Mouse (Mus musculus): ENCODE data around the gene Sh2b1.

Gene Sh2b1

DNA sequence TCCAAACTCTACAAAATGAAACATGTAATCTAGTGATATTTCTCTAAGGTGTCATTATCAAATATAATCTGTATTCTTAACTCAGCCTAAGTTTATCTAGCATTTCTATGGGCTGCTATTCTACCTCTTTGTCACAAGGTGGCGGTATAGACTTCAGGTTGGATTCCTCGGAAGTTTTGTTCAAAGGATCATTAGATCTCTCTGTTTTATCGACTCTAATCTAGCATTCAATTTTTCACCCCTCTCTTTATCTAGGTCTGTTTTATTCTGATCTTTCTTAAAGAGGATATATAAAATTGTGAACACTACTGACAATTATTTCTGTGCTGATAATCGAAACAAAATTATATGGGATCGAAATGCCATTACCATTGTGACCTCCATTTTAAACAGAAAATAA, 6.5 kb upstream of the Sh2b1 start:
- no peak for DNase-seq (ENCODE audit: extremely low read depth, low read depth, low spot score)

DNA sequence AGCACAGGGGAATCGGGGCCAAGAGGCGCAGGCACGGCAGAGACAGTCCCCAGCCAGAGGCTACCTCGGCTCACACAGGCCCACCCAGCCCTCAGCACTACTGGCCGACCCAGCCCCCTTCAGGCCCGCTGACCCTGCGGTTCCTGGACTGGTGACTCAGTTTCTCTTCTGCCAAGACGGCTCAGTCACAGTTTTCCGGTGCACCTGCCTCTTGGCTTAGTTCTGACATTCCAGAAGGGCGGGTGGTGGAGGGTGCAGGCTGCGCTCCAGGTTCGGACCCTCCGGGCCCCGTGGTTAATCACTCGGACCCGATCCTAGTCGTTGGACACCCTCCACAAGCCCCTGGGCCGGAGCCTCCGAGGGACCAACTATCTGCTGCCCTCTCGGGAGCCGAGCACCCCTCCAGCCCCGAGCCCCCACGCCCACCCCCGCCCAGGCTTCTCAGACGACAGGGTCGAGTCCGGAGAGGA, 703 bp downstream of the Sh2b1 start:
- DNase-seq (ENCODE audit: extremely low read depth, low read depth, low spot score) = no peak

DNA sequence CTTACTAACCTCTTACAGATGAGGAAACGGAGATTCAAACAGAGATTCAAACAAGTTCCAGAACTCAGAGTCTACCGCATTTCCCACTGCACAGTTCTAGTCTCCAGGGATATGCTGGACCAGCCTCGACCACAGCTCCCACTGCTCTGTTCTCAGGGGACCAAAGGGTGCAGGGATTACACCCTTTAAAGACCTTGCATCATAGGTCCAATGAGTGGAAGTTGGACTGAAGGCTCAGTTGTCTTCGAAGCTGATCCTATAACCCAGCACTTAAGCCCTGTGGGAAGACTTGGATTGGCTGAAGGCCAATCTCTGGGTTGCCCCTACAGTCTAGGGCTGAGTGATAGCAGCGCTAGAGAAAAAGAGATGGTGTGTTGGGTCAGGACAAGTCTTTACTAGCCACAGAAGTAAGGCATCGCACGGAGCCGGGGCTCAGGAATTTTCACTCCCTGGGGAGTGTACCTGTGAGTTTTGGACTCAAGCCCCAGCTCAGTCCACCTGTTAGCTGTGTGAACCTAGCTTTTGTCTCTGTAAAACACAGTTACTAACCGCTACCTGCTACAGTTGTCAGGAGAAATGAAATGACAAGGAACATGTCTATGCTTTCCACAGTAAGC, 1.6 kb downstream of the Sh2b1 start:
- DNase-seq (ENCODE audit: extremely low read depth, low read depth, low spot score) = no peak

DNA sequence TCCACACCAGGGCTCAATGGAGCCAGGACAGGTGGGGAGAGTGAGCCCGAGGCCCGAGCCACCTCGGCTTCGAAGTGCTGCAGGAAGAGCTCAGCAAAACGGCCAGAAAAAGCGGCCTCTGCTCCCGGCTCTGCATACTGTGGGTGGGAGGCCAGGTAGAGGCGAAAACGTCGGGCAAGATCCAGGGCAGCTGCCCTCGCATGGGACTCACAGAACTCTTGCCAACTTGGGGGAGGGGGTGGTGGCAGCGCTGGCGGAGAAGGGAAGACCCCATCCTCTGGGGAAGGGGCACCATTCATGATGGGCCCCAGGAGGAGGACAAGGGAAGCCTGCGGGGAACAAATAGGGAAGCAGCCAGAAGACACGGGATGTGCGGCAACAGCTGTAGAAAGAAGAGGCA, 2.5 kb downstream of the Sh2b1 start:
- DNase-seq (ENCODE audit: extremely low read depth, low read depth, low spot score) = no peak

DNA sequence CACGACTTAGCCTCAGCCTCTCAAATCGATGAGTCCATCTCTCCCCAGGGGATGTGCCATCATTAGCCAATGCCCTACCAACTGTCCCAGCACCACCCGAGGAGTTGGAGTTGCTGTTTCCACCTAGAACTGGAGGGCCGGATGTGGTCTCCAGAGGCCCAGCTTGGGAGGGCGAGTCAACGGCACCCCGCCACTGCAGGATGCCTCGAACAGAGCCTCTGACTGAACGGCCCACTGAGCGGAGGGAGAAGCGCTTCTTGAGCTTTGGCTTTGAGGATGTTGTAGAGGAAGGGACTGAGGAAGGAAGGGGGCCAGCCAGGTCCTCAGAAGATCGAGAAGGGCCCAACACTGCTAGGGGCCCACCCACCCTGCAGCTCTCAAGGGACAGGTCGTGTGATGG, 2.9 kb downstream of the Sh2b1 start:
- no peak for DNase-seq (ENCODE audit: extremely low read depth, low read depth, low spot score)

DNA sequence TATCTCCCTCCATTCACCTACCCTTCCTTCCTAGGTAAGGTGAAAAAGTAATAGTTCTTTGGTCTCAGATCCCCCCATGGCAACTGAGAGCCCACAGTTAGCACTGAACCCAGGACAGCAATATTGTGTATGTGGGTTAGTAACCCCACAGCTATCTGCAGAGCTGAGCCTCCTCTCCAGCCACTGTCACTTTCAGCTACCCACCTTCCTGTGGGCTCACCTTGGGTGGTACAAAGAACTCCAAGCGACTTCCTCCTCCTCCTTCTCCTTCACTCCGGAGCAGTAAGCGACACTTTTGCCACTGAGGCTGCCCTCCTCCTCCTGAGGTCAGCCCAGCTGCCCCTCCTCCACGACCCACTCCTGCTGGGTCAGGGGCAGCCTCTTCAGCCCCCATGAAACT, 3.4 kb downstream of the Sh2b1 start:
- DNase-seq (ENCODE audit: extremely low read depth, low read depth, low spot score) = no peak

DNA sequence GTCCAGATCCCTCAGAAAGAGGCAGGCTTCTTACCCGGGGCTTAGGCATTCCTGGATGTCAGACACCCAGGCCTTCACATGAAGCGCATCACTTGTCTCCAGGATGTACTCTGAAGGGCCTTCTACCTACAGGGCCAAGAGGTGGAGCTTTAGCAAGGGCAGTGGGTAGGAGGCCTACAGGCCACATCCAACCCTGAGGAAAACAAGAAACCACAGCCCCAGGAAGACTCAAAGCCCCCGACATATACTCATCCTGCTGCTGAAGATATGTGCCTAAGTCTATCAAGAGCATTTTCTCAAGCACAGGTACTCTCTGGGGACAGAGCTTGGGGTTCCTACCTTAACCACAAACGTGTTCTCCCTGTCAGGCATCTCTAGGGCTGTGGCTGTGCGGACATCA, 3.9 kb downstream of the Sh2b1 start:
- no peak for DNase-seq (ENCODE audit: extremely low read depth, low read depth, low spot score)

DNA sequence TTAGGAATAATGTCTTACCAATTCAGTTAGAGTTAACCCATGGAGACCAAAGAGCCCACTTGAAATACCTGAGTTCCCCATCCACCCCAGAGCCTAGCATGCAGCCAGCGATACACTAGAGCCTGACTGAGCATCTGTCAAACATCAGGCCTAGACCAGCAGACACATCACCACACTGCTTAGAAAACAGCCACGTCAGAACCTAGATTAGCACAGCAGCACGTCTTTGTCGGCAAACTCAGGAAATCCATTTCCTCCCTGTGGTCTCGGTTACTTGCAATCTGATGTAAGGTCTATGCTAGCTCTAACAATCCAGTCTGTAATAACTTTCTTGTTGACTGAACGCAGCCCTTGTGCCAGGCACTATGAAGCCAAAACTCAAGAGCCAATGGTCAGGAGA, 5.1 kb downstream of the Sh2b1 start:
- no peak for DNase-seq (ENCODE audit: extremely low read depth, low read depth, low spot score)

DNA sequence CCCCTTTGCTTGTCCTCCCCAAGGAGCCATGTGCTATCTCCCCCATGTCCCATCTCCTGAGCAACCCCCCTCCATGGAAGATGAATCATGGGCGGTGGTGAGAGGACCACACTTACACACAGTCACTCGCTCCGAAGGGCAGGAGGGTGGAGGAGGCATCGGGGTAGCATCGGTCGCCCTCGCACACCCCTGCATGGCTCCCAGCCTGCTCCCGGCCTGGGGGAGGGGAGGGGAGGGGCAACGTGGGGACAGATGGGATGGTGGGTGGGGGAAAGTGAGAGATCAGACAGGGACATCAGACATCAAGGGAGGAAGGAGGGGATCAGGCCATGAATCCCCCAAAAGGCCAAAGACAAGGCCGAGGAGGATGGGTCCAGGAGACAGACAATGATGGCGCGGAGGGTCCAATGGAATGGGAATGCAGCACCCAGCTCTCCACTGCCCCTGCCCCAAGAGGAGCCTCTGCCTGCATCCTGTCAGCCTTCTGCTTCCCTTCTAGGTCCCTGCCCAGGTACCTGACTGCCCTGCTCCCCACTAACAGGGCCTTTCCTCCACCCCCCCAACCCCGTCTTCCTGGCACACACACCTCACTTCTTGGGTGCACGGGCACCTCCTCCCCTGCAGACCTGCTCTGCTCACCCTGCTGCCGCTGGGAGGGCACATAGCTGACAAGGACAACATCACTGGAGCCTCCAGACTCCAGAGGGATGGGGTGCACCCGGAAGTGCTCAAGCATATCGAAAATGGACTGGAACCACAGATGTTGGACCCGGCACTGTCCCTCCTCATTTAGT, 7.2 kb downstream of the Sh2b1 start:
- DNase-seq (ENCODE audit: extremely low read depth, low read depth, low spot score) = no peak

DNA sequence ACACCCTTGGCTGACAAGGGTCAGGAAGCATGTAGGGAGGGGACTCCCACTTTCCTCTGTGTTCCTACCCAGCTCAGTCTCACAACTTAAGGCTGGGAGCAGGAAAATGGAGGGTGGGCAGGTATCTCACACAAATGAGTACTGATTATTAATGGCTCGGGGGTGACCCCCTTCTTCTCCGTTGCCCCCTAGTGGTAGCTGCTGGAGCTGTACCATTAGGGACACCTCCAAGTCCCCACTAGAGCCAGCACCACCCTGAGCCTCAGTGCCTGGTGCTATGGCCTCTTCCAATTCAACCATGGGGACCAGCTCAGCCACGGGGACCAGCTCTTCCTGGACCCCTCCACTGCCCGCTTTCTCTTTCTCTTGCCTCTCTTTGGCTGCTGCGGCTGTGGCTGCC, 8.0 kb downstream of the Sh2b1 start:
- no peak for DNase-seq (ENCODE audit: extremely low read depth, low read depth, low spot score)

DNA sequence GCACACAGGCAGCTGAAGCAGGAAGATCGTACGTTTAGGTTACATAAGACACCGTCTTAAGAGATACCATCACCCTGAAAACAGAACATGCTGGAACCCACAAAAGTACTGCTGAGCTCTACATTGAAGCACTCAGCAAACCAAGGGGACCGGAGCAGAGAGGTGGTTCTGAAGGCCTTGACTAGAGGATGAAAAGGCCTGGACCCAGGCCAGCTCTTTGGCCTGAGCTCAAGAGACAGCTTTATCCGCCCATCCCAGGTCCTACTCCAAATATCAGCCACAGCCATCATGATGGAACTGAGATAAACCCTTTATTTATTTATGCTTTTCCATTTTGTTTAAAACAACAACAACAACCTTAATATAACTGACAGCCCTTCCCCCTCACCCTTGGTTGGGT, 8.5 kb downstream of the Sh2b1 start:
- no peak for DNase-seq (ENCODE audit: extremely low read depth, low read depth, low spot score)

DNA sequence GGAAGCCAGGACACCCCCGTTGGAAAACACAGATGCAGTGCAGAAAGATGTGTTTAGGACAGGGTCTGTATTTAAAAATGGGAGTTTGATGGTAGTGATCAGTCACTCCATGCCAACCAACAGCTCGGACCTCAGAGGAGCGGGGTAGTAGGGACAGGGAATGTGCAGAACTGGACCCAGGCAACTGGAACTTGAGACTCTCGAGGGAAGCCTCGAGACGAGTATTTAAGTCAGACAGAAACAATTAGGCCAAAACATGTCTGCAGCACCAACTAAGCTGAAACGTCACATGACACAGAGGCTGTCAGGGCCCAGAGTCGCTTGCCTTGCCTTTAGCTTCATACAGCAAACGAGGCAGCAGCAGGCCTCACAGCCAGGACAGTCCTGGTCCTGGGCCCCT, 9.1 kb downstream of the Sh2b1 start:
- DNase-seq (ENCODE audit: extremely low read depth, low read depth, low spot score) = no peak

DNA sequence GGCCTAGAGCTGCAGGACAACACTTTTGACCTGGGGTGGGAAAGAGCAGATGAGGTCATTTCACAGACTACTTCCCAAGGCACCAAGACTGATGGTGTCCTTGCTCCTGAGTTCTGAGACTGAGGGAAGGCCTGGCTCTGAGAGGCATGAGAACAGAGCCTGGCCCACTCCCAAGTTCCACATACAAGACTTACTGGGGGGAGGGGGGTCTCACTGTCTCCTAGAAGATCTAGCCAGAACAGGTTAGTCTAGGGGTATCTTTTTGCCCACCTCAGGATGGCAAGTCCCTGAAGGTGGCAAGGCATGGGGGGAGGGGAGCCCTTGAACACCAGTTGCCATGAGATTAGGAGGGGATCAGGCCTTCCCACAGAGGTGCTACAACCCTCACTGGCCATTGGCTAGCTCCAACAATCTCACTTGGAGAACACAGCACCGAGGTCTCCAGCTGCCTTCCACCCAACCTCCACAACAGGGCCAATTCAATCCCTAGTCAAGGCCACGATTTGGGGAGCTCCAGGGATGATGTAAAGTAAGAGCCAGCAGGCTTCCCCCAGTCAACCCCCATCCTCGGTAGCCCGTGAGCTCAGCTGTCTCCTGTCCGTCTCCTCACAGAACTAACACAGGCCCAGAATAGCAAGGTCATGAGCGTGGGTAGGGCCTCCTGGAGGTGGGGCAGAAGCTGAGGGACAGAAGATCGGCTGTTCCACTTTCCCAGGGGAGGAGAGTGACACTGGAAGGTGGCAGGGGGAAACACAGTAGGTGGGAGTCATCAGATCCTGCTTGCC, 9.8 kb downstream of the Sh2b1 start:
- DNase-seq (ENCODE audit: extremely low read depth, low read depth, low spot score) = no peak

DNA sequence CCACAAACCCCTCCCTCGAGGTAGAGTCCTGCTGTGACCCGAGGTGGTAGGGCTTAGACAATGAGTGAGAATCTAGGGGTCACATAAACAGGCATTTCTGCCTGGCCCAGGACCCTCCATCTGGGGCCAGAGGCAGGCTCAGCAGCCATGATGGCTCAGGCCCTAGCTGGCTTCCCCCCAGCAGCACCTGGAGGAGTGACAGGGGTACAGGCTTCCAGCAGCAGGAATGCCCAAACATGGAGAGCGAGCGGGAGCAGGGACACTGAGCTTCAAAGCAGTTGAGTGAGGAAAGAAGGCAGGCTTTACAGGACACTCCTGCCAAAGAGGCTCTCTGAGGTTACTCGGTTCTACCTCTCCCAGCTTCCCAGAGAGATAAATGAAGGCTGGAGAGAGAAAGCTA, 10.4 kb downstream of the Sh2b1 start:
- DNase-seq (ENCODE audit: extremely low read depth, low read depth, low spot score) = no peak

DNA sequence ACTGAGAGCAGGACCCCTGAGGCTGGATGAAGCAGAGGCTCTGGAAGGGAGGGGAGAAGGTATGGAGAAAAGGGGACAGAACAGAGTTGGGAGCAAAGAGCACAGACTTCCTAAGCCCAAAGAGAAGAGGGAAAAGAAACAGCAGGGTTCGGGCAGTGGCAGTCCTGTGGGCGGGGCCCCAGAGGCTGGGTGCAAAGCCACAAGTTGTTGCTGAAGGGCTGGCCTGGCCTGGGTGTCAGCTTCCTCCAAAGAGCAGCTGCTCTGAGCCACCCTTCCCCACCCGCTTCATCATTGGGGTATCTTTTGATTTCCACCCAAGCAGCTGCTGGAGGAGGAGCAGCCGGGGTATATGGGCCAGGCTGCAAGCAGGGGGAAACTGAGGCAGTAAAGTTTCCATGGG, 11.1 kb downstream of the Sh2b1 start:
- no peak for DNase-seq (ENCODE audit: extremely low read depth, low read depth, low spot score)

DNA sequence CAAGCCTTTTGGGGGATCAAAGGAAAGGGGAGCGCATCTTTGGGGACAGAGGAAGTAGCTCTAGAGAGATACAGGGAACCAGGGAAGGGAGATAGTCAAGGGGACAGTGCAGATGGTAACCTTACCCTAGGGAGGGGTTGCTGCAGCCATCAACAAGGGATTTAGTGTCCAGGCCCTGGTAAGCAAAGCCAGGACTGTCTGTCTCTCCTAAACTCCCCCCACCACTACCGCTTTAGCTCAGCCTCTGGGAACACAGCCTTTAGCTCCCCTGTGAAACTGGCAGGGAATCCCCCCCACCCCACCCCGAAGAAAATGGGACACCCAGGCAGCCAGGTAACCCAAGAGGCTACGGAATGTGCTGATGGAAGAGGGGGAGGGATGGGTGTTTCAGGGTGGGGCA, 11.7 kb downstream of the Sh2b1 start:
- no peak for DNase-seq (ENCODE audit: extremely low read depth, low read depth, low spot score)

DNA sequence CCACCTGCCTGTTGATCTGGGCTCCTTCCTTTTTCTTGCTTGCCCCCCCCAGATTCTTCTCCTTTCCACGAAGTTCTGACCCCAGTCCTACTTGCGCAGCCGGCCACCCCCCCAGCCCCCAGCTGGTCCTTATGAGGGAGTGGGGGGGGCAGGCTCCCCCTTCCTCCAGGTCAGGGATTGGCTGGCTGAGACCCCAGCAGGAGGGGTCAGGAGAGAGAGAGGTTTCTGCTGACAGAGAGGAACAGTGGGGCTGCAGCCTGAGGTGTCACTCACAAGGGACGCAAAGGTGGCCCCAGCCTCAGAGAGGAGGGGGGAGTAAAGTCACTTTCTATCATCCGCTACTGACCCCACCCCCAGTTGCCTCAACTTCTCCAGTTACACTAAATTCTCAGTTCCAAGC, 12.2 kb downstream of the Sh2b1 start, which contains the start of gene Atp2a1:
Atp2a1 (minus strand) TSS at position 105 of the 400 bp plus-strand sequence.
- DNase-seq (ENCODE audit: extremely low read depth, low read depth, low spot score) = no peak

DNA sequence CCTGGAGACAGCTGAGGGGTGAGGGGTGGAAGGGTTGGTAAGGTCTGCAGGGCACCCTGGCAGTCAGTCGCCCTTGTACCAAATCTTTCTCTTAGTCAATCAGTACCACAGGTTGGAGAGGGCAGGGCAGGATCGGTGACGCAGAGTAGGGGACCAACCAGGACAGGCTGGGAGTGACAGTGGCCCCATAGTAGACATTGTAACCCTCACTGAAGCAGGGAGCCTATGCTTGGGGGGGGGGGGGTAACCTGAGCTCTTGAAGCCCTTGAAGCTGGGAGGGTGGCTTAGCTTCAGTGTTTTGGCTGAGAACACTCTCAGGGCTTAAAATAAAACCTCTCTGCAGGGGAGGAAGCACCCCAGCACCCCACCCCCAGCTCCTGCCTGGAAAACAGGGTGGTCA, 13.6 kb downstream of the Sh2b1 start:
- DNase-seq (ENCODE audit: extremely low read depth, low read depth, low spot score) = no peak

DNA sequence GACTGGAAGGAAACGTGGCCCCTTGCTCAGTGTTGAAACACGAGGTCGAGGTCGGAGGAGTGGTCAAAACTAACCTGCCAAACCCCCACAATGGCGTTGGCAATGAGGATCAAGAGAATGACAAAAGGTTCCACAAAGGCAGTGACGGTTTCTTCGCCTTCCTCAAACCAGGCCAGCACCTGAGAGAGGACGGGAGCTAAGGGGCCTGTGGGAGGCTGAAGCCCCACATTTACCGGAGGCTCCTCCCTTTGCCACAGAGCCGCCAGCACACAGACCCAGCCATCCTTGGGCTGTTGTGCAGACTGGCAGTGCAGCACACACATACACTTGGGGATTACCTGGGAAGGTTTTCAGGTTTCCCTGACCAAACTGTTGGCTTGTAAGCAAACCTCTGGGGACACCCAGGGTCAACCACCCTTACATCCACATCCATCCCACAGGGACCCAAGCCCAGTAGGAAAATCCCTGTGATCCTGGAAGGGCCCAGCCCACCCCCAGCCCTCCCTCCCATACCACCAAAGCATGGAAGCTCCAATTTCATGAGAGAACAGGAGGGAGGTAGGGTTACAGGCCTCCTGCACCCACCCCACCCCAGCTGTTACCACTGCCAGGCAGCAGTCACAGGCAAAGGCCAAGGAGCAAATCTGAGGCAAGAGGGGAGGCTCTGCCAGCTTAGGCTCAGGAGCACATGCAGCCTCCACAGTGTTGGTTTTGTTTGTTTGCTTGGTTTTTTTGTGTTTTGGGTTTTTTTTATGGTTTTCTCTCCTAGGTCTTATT, 14.4 kb downstream of the Sh2b1 start:
- DNase-seq (ENCODE audit: extremely low read depth, low read depth, low spot score) = no peak

DNA sequence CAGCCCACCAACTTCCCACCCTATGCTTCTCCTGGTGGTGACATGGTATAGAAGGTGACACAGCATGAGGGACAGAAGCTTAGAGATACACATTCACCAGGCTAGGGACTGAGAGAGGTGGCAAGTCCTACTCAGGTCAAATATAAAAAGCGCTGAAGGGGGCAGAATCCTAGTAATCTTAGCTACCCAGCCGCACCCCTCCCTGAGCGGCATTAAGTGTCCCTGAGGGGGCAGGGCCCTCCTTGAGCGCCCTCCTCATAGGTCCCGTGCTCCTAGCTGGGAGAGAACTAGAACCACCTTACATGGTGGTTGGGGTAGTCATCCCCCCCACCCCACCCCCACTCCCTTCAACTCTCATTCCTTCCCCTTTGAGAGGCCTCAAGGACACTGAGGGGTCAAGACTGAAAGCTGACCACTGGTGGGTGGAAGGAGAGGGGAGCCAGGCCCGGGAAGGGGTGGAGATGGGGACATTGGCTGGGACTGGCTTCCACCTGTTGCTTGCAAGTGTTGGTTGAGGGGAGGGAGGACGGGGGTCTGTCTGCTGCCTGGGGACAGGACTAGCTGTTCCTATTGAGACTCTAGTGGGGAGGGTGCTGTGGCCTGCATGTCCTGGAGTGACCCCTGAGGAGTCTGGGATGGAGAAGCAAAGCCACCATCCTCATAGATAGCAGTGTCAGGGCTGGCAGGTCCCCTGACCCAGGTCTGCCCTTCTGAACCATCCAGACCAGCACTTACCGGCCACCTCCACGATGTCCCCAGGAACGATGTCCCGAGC, 16.2 kb downstream of the Sh2b1 start:
- DNase-seq (ENCODE audit: extremely low read depth, low read depth, low spot score) = no peak
